Mouse (Mus musculus) embryonic facial prominence, embryonic 14.5 days (tissue): ENCODE measurements around the gene Abr. TPM values are rescaled to one million over a fixed set of nuclear protein-coding genes. Genes with fewer than 3 reads are reported as not detected.
A peak's percentile ranks its signal among the peaks of the same experiment; 100 is the strongest.

Experiments
- ATAC-seq: fragments of 200-750 bp; cut with Nextera tagmentation; 2 replicates; pipeline ENCODE4 v1.8.0; 2017; ENCODE audit warnings: low read depth, moderate number of reproducible peaks, moderate TSS enrichment
- DNase-seq: peaks from one replicate; pipeline ENCODE4 v3.0.0-alpha.2; 2015; ENCODE audit warnings: low spot score
- H3K27ac ChIP-seq: fragments of 300-500 bp; sonication (generic); replicated peaks from 2 replicates; pipeline ENCODE4 v1.5.1; 2014; ENCODE audit warnings: low read depth, mild to moderate bottlenecking, low read length, moderate library complexity
- H3K27me3 ChIP-seq: fragments of 300-500 bp; sonication (generic); replicated peaks from 2 replicates; pipeline ENCODE4 v1.6.1; 2014; ENCODE audit warnings: low read length; ENCODE audit not compliant: control insufficient read depth, insufficient read depth
- H3K36me3 ChIP-seq: fragments of 300-500 bp; sonication (generic); 2 replicates; pipeline ENCODE4 v1.6.1; 2014; ENCODE audit warnings: low read length, mixed read lengths; ENCODE audit not compliant: control insufficient read depth, insufficient read depth
- H3K4me1 ChIP-seq: fragments of 300-500 bp; sonication (generic); 2 replicates; pipeline ENCODE4 v1.6.1; 2014; ENCODE audit warnings: antibody characterized with exemption, low read length; ENCODE audit not compliant: control insufficient read depth, insufficient read depth
- H3K4me2 ChIP-seq: fragments of 300-500 bp; sonication (generic); 2 replicates; pipeline ENCODE4 v1.6.1; 2014; ENCODE audit warnings: low read depth, mild to moderate bottlenecking, low read length, moderate library complexity, mixed read lengths
- H3K4me3 ChIP-seq: fragments of 300-500 bp; sonication (generic); 2 replicates; pipeline ENCODE4 v1.5.1; 2014; ENCODE audit warnings: low read depth, mild to moderate bottlenecking, low read length
- H3K9ac ChIP-seq: fragments of 300-500 bp; sonication (generic); 2 replicates; pipeline ENCODE4 v1.6.1; 2014; ENCODE audit warnings: low read depth, mild to moderate bottlenecking, low read length, moderate library complexity, mixed read lengths
- H3K9me3 ChIP-seq: fragments of 300-500 bp; sonication (generic); 2 replicates; pipeline ENCODE4 v1.6.1; 2016; ENCODE audit warnings: low read length; ENCODE audit not compliant: control insufficient read depth
- WGBS: fragments of 180-500 bp; shearing (Covaris S2); extraction: QIAGEN DNeasy Blood & Tissue Kit; methylation state at CpG from one replicate; pipeline ENCODE4 v1.1.7; 2014; 5-methylcytosine and 5-hydroxymethylcytosine counted together
- polyA plus RNA-seq: library from polyadenylated mRNA; unstranded; fragments of >200 nt; fragmentation: Nextera tagmentation; extraction: Ambion mirVana; gene quantifications from 2 replicates; pipeline ENCODE4 v1.2.1, GENCODE M21; 2014

The Abr gene
- polyA plus RNA-seq, 1 experiment from 2014 or later = 35.3 TPM

DNA sequence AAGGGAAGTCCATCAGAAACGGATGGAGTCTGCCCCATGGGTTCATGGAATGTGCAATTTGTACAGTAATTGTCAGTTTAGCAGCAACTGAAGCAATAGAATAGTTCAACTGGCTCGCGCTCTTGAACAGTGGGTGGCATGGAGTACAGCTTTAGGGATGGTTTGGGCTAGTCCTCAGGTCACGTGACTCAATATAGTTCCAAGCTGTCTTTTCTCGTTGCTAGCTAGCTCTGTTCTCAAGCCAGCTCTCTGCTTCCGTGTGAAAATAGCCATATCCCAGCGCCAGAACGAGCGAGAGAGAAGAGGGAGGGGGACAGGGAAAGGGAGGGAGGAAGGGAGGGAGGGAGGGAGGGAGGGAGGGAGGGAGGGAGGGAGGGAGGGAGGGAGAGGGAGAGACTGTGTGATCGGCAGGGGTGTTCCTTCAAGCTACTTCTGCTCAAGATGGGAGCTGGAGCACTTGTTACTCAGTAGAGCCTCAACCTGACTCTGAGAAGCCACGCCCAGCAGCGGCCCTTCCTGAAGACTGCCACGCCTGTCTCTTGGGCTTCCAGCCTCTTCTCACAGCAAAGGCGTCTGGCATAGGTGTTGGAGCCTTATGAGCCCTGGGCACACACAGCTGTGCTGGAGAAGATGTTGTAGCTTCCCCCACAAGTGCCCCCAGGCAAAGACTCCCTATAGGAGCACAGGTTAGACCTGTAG is 28.9 kb upstream of the Abr start:
- no peak overlapping the region for H3K27ac ChIP-seq
- no peaks in the 10 kb centered on the region for H3K27me3 ChIP-seq
- no peaks in the 10 kb centered on the region for H3K9me3 ChIP-seq
- peaks cover 8% of the 10 kb centered on the region; the same call in 1 of the 2 replicates for H3K4me1 ChIP-seq
- no peak for DNase-seq
- no peak overlapping the region for H3K4me2 ChIP-seq
- H3K9ac ChIP-seq = no peak overlapping the region
- no peaks in the 10 kb centered on the region for H3K36me3 ChIP-seq
- H3K4me3 ChIP-seq = no peak overlapping the region
- 55% methylated on average over 10 of the region's 14 CpGs for WGBS
- no peak for ATAC-seq

DNA sequence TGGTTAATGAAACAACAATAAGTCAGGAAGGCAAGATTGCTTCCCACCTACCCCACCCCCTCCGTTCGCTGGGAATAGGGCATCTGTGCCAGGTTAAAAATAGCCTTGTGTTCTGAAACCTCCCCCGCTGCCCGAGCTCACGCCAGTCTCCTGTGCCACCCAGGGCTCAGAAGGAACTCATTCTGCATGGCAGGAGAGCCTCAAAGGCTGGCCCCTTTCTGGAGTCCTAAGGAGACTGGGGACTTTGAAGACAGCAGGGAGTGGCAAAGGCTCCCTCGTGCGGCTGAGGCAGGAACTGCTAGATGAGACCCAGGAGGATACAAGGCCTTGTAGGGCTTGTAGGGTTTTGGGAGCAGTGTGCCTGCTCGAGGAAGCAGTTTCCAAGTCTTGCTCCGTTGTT is 25.4 kb upstream of the Abr start:
- no peaks in the 10 kb centered on the region for H3K27me3 ChIP-seq
- peak overlapping the region; percentile 1; the same call in 1 of the 2 replicates for H3K4me3 ChIP-seq
- peaks cover 18% of the 10 kb centered on the region for H3K4me1 ChIP-seq
- H3K27ac ChIP-seq = no peak overlapping the region
- H3K4me2 ChIP-seq = peak overlapping the region; percentile 34
- DNase-seq (peak; percentile 68), ATAC-seq (peak; percentile 56)
- H3K9ac ChIP-seq = no peak overlapping the region
- WGBS = 13% methylated on average over 9 of the region's 9 CpGs
- H3K9me3 ChIP-seq = no peaks in the 10 kb centered on the region
- H3K36me3 ChIP-seq = no peaks in the 10 kb centered on the region

DNA sequence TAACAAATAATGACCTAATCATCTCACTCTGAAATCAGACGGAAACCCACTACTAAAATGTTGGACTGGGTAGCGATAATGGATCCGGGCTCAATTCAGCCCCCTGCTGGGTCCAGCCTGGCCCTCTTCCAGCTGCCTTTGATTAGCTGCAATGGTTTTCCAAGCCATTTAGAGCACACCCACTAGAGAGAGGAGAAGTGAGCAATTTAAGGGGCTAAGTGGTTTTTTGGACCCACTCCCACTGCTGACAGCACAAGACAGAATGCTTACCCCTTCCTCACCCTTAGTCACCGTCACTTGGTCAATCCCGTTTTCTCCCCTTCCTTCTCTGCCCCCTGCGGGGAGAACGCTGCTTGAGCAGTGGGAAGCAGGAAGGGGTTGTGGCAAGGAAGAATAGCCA is 24.9 kb upstream of the Abr start:
- 6% methylated on average over 7 of the region's 7 CpGs for WGBS
- H3K4me3 ChIP-seq = peak overlapping the region; percentile 1; the same call in 1 of the 2 replicates
- no peak overlapping the region for H3K27ac ChIP-seq
- H3K9me3 ChIP-seq = no peaks in the 10 kb centered on the region
- peak overlapping the region; percentile 34 for H3K4me2 ChIP-seq
- H3K9ac ChIP-seq = no peak overlapping the region
- no peaks in the 10 kb centered on the region for H3K36me3 ChIP-seq
- DNase-seq = peak; percentile 64
- no peaks in the 10 kb centered on the region for H3K27me3 ChIP-seq
- peaks cover 18% of the 10 kb centered on the region for H3K4me1 ChIP-seq
- ATAC-seq = peak; percentile 16

DNA sequence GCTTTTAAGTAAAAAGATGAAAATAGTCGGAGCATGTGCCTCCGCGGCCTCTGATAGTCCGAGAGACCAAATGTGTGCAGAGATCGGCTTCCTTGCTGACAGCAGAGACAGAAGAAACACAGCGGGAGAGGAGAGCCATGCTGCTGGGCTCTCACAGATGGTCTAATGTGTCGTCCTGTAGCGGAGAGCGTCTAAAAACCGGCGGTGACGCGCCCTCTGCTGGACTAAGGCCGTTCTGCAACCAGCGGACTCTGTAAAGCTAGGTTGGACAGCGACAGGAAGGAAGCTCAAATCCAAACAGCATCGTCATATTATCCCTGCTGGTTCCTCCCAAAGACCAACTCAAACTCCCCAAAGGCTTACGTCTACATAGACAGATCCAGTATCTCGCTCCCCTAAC is 23.8 kb upstream of the Abr start:
- Histone ChIP-seq H3K4me3 (peak overlapping the region; percentile 31), H3K9ac (0 out of 2 replicates have a peak overlapping the region, but pooled peaks have one; percentile 25), H3K27ac (no peak overlapping the region), H3K27me3 (no peaks in the 10 kb centered on the region), H3K9me3 (no peaks in the 10 kb centered on the region), H3K4me2 (peak overlapping the region; percentile 54), H3K36me3 (no peaks in the 10 kb centered on the region), H3K4me1 (peaks cover 18% of the 10 kb centered on the region)
- WGBS = 0% methylated on average over 19 of the region's 19 CpGs
- peak; percentile 70 for ATAC-seq
- DNase-seq = peak; percentile 90

DNA sequence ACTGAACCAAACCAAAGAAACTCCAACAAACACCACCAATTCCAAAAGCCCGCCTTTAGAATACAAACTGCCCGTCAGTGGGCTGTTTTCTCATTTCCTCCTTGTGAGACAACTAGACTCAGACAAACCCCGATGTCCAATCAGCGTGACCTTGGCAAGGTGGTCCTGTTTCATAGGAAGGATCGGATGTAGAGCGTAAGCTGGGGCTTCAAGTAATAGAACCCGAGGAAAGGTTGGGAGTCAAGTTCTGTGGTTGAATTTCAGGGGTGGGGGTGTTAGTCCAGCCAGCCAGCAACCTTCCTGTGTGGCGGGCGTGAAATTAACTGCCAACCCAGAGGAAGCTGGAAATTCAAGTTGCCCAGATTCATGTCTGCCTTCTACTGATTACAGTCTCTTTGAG is 22.9 kb upstream of the Abr start:
- Histone ChIP-seq H3K4me2 (peak overlapping the region; percentile 16; the same call in 1 of the 2 replicates), H3K27me3 (no peaks in the 10 kb centered on the region), H3K4me1 (peaks cover 18% of the 10 kb centered on the region), H3K36me3 (no peaks in the 10 kb centered on the region), H3K27ac (no peak overlapping the region), H3K9ac (no peak overlapping the region), H3K9me3 (no peaks in the 10 kb centered on the region), H3K4me3 (no peak overlapping the region)
- ATAC-seq (no peak), DNase-seq (peak; percentile 49)
- 47% methylated on average over 9 of the region's 9 CpGs for WGBS

DNA sequence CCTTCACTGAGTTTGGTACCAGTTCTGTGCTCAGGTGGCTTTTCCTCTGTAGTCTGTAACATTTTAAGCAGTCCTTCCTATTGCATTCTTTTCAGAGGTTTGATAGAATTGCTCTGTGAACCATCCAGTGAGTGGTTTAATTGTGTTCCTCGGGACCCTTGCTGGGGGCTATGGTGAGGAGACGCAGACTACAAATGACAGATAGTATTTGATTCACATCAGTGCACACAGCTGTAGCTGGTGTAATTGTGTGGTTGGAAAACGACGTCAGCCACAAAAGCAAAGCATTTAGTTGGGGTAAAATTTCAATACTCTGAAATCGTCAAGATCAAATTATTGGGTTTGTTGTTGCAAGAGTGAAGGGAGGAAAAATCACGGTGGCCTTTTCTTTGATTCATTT is 22.1 kb upstream of the Abr start:
- H3K9me3 ChIP-seq = no peaks in the 10 kb centered on the region
- H3K4me2 ChIP-seq = no peak overlapping the region
- no peak overlapping the region for H3K4me3 ChIP-seq
- H3K36me3 ChIP-seq = no peaks in the 10 kb centered on the region
- peak; percentile 36 for DNase-seq
- peaks cover 18% of the 10 kb centered on the region for H3K4me1 ChIP-seq
- ATAC-seq = no peak
- no peaks in the 10 kb centered on the region for H3K27me3 ChIP-seq
- no peak overlapping the region for H3K27ac ChIP-seq
- WGBS = 39% methylated on average over 6 of the region's 6 CpGs
- H3K9ac ChIP-seq = no peak overlapping the region

DNA sequence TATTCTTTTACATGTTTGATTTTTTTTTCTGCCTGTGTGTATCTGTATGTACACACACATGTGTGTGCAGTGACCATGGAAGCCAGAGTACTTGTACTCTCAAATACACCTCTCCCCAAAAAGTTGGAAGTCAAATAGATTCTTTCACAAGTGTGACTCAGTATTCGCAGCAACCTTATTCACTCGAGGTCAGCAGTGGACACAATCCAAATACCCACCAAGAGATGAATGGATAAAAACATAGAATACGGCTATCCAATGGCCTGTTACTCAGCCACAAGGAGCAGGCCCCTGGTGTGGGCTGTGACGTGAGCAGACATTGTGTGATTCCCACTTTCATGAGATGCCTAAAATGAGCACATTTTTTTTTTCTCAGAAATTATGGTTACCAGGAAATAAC is 18.1 kb upstream of the Abr start:
- Histone ChIP-seq H3K4me2 (no peak overlapping the region), H3K27me3 (no peaks in the 10 kb centered on the region), H3K4me3 (no peak overlapping the region), H3K27ac (no peak overlapping the region), H3K36me3 (no peaks in the 10 kb centered on the region), H3K4me1 (peaks cover 6% of the 10 kb centered on the region; the same call in 1 of the 2 replicates), H3K9me3 (no peaks in the 10 kb centered on the region), H3K9ac (no peak overlapping the region)
- no peak for ATAC-seq
- 74% methylated on average over 4 of the region's 4 CpGs for WGBS
- DNase-seq = no peak

DNA sequence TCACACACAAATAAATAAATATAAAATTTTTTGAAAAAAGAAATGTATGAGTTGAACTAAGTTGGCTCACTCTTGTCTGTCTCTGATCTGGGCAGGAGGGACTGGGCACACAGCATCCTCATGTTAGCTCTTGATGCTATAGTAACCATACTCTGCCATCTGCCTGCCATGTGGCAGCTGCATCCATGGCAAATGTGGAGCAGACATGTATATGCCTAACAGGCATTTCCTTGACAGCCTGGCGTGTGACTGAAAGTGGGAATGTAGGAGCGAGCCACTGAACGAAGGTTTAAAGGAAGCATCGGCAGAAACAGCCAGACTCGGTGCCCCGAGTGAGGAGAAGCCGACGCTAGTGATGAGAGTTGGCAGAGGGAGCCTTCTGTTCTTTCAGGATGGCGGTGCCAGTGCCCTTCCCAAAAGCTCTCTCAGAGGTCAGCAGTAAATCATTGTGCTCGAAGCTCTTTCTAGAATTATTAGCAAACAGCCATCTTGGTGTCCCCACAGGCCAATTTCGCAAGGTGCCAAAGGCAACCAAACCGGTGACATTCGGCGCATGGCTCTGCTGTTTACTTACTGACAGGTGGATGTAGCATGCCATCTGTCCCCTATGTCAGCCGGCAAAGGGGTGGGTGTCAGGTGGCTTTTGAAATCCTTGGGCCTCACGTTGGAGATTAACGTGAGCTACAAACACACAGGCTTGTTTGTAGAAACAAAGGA is 17.3 kb upstream of the Abr start:
- Histone ChIP-seq H3K27ac (no peak overlapping the region), H3K9me3 (no peaks in the 10 kb centered on the region), H3K36me3 (no peaks in the 10 kb centered on the region), H3K4me2 (no peak overlapping the region), H3K4me1 (0 out of 2 replicates have a peak, but pooled peaks cover under 1% of the 10 kb centered on the region), H3K27me3 (no peaks in the 10 kb centered on the region), H3K9ac (no peak overlapping the region), H3K4me3 (no peak overlapping the region)
- DNase-seq = peak; percentile 45
- 69% methylated on average over 17 of the region's 17 CpGs for WGBS
- ATAC-seq = 0 out of 2 replicates have a peak, but pooled peaks have one; percentile 30
